Mouse (Mus musculus): ENCODE data around the gene Ttc39d.

The Ttc39d gene

DNA sequence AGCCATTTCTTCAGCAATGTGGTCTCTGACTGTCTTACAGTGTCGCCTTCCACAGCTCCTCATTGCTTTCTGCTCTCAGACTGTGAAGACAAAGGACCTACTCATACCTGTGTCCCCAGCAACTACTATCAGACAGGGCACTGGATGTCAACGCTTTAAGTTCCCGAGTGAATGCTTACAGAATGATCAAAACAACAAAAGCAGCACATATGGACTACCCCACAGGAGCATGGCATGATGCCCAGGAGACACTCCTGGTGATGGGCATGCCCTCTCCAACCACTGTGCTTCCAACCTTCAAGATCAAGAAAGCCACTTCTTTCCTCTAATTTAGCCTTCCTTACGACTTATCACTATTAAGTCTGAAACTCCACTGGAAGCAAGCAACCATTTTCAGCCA lies 59.8 kb downstream of the Ttc39d start:
- DNase-seq (ENCODE audit: low read depth, low spot score): no peak
